Mouse (Mus musculus) T-helper 1 cell (primary cell): ENCODE measurements around the gene Rpl39.
"Not testable (repeated sequence)": the region's sequence is repeated elsewhere in the genome, so short reads cannot be mapped to it uniquely, and the experiment has no call there.

Experiments
- in situ Hi-C: fragments of 300-600 bp; cut with MboI, MseI; formaldehyde crosslinking; loops from one replicate; pipeline ENCODE4 v1.15.1; 2025; ENCODE audit warnings: high pct_unique_total_duplicates

The Rpl39 gene

DNA sequence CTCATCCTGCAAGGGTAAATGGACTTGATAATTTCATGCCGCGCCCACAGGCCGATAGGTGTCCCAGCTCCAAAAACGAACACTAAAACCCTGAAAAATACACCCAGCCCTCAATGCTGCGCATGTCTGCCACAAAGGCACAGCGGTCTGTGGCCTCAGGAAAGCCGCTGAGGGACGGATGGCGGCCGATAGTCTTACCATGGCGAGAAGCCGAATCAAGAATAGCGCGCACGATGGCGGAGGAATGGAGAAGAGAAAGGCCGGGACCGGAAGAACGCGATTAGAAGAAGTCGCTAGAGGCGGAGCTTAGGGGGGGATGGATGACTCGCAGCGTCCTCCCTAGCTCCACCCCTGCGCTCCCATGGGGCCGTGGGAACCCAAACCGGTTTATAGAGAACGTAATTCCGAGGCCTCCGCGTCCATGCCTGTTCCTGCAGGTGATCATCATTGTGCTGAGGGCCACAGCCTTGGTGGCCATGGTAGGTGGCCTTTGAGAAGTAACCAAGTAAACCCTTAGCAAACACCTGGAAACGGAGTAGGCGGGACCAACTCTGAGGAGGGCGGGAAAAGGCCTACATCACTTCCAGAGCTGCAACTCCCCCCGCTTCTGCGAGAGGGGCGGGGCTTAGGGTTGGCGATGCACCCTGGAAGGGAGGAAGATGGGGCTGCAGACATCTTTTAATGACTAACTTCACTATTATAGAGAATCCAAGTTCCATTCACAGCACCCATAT is at the start of gene Rpl39:
TSS of gene Rpl39 (minus strand) at position 476 of the 734 bp plus-strand sequence.
- in situ Hi-C loops: no loop called here

DNA sequence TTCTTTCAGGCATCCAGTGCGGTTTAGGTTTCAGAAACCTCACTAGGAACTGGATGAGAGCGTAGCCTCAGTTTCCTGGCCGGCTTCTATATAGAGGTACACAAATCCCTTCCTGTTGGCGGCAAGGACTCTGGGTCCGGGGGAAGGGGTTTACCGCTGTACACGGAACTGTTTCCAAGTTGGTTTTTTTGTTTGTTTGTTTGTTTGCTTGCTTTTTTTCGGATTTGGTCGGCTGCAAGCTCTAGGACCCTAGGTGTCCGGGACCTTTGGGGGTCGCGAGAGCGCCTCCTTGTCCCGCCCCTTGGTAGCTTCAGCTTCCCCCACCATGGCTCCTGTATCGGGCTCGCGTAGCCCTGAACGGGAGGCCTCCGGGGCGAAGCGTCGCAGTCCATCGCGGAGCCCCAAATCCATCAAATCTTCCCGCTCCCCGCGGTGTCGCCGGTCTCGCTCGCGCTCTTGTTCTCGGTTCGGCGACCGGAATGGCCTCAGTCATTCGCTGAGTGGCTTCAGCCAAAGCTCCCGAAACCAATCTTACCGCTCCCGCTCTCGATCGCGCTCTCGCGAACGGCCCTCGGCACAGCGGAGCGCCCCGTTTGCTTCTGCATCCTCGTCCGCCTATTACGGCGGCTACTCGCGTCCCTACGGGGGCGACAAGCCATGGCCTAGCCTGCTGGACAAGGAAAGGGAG is 41.6 kb upstream of the Rpl39 start, which contains the start of gene Nkap:
TSS of gene Nkap (plus strand) at position 125 of the 688 bp plus-strand sequence.
- in situ Hi-C loops: no loop called here

DNA sequence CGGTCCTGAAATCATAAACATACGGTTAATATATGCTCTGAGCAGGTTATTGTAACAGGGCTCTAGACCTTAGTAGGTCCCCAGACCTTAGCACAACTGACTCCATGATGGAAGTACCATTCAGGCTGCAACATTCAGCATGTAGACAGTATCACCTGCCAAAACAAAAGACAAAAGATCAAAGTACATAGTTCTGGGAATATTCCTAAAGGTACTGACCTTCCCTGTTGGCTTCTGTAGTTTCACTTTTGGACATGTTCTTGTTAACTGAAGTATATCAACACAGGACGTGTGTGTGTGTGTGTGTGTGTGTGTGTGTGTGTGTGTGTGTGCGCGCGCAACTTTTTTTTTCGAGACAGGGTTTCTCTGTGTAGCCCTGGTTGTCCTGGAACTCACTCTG is 40.3 kb upstream of the Rpl39 start:
- in situ Hi-C loops: no loop called here

DNA sequence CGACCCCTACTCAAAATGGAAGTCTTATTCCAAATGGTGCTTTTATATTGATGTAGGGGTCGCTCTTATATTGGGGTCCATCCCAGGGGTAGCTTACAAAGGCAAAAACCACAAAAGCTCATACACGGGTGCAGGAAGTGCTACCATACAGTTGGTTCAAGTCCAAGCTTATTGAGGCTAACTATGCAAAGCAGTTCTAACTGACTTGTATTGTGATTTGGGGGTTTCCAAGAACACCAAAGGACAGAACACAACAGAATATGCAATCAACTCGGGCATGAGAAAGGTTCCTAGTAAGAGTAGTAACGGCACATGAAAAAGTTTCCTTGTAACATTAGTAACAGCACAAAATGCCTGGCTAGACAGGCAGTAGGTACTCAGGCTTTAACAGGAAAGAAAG is 35.0 kb upstream of the Rpl39 start:
- in situ Hi-C loops: no loop called here

DNA sequence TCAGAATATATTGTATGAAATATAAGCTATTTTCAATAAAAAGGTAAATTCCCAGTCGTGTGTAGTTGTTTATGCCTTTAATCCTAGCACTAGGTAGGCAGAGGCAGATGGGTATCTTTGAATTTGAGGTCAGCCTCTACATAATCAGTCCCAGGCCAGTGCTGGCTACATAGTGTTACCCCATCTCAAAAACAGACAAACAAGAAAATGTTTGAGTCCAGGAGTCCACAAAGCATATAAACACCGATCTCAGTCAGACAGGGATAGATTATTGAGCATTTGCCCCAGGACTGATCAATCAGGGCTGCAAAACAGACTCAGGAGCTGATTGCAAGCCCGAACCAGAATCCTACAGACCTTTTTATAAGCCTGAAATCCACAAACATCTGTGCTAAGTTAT is 34.4 kb upstream of the Rpl39 start:
- in situ Hi-C loops: no loop called here

DNA sequence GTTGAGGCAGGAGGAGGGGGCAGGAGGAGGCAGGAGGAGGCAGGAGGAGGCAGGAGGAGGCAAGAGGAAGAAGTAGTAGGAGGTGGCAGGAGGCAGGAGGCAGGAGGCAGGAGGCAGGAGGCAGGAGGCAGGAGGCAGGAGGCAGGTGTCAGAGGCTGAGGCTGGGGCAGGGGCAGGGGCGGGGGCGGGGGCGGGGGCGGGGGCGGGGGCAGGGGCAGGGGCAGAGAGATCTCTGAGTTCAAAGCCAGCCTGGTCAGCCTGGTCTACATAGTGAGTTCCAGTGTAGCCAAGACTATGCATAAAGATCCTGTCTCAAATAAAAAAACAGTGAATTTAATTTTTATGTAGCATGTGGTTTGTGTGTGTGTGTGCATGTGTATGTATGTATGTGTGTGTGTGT is 31.9 kb upstream of the Rpl39 start:
- in situ Hi-C loops: no loop called here

- in situ Hi-C loops: no loop called here
Observed at GRCm38 (mm10) chrX:37110881-37111193, 25.6 kb upstream of the Rpl39 start.

DNA sequence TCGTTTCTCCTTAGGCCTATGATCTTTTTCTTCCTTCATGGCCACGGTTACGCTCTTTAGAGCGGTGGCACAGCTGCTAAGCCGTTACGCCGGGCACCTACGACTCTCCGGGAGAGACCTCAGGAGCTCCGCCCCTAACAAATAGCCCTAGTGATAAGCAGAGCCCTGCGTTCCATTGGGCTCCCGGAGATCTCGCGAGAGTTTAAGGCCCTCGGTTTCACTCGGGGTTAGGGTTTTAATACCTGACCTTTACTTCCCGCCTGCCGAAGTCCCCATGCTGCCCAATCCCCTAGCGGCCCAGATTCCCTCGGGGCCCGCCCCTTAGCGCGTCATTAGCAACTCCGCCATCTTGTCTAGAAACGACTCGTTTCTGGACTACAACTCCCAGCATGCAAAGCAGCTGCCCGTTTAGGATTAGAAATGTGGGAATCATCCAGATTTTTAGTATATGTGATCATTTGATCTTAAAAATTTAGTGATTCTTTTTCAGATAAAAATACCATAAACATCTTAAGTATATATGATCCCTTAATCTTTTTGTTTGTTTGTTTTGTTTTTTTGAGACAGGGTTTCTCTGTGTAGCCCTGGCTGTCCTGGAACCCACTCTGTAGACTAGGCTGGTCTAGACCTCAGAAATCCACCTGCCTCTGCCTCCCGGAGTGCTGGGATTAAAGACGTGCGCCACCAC is 25.1 kb upstream of the Rpl39 start, which contains the start of gene Upf3b:
TSS of gene Upf3b (minus strand) at position 130 of the 688 bp plus-strand sequence.
- in situ Hi-C loops: no loop called here

DNA sequence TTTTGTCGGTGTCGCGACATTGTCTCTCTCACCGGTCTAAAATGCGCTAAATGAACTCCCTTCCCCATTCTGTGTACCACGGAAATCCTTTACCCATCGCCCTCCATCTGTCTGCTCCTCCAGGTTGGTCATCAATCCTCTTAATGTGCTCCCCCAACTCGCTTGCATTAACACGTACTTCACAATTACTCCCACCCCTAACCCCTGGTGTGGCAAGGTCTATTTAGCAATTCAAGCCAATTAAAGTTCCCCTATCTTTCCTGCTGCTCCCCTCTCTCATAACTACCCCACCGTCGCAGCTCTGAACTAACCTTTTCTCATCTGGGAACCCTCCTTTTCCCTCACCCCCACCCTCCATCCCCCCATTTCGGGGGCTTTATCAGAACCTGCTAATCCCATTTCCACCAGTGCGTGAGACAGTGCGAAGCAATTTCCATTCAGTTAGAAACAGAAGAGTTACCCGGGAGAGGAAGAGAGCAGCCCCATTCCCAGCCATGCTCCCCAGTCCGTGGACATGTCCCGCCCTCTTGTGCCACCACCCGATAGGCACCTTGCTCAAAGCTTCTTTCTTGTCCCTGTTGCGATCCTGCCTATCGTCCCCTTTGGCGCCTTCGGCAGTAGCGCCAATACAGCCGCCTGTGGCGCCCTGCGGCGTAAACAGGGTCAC is 24.5 kb upstream of the Rpl39 start:
- in situ Hi-C loops: no loop called here

GRCm38 (mm10) chrX:37103826-37104225 is 18.6 kb upstream of the Rpl39 start:
- in situ Hi-C loops: no loop called here

DNA sequence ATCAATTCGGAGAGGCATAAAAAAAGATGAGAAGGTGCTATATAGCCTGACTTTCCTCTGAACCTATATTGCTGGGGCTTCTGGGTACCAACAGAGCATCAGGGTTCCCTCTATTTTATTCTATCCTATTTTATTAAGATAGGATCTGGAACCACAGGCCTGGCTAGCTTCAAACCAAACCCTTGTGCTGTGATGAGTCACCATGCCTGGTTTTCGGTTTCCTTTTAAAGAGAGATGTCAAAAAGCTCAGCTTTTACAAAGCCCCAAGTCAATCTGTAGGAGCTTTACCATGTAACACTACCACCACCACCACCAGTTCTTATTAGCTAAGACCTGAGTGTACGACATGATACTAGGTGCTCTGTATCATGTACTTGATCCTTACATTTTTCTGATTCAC is 13.5 kb upstream of the Rpl39 start:
- in situ Hi-C loops: no loop called here

DNA sequence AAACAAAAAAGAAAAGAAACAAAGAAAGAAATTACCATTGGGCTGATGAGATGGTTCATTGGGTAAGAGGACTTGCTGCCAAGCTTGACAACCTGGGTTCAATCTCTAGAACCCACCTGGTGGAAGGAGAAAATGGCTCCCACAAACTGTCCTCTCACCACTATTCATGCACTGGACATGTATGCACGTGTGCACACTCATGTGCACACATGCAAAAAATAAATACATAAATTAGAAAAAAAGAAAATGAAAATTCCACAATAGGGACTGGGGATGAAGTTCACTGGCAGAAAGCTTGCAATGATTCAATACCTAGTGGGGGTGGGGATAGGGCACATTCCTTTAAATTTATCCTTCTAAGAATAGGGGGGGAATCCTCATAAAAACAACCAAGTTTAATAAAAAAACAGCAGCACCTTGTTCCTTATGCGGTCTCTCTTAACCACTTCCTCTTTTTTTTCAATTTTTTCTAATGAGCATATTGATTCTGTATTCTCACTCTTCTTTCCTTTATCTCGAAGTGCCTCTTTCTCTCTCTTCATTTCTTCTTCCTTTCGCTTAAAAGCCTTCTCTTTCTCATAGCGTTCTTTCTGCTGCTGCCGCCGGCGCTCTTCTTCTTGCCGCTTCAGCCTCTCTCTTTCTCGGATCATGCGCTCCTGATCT is 10.0 kb upstream of the Rpl39 start:
- in situ Hi-C loops: no loop called here

GRCm38 (mm10) chrX:37091457-37091856 is 6.3 kb upstream of the Rpl39 start:
- in situ Hi-C loops: no loop called here

GRCm38 (mm10) chrX:37088778-37089177 is 3.6 kb upstream of the Rpl39 start:
- in situ Hi-C loops: no loop called here

DNA sequence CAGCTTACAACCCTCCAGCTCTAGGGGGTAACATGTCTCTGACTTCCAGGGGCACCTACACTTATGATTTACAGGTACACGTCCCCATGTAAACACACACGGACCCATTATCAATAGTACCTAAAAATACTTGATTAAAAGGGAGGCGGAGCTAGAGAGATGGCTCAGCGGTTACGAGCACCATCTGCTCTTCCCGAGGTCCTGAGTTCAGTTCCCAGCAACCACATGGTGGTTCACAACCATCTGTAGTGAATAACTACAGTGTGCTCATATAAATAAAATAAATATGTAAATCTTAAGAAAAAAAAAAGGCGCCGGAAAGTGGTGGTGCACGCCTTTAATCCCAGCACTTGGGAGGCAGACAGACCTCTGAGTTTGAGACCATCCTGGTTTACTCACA is 463 bp upstream of the Rpl39 start:
- in situ Hi-C loops: no loop called here

- in situ Hi-C loops: no loop called here
Observed at GRCm38 (mm10) chrX:37084318-37084926, 780 bp downstream of the Rpl39 start.

GRCm38 (mm10) chrX:37081194-37081593 is 4.0 kb downstream of the Rpl39 start:
- in situ Hi-C loops: no loop called here

DNA sequence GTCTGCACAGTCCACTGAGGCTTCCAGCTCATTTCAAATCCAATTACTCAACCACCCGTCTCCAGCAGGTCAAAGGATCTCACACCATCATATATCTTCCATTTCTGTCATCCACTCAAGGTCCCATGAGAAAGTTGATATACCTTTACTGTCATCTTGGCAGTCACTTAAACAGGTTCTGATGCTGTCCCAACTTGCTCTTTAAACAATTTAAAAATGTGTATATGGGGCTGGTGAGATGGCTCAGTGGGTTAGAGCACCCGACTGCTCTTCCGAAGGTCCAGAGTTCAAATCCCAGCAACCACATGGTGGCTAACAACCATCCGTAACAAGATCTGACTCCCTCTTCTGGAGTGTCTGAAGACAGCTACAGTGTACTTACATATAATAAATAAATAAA is 4.9 kb downstream of the Rpl39 start:
- in situ Hi-C loops: not testable (repeated sequence)

DNA sequence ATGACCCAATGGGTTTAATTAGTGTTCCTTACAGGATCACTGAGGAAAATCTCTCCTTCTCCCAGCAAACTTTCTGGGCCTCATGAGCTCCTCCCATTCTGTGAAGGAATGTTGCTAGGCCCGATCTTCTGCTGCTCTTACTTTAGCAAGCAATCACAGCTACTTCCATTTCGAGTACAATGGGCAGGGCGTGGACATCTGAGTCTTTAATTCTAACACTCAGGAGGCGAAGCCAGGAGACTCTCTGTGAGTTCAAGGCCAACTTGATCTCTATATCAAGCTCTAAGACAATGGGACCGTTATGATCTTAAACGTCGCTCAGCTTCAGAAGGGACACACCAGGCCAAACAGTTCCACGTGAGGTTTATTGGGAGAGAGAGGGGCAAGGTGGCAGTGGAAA is 8.6 kb downstream of the Rpl39 start:
- in situ Hi-C loops: no loop called here

GRCm38 (mm10) chrX:37074262-37074892 is 10.8 kb downstream of the Rpl39 start:
- in situ Hi-C loops: no loop called here

DNA sequence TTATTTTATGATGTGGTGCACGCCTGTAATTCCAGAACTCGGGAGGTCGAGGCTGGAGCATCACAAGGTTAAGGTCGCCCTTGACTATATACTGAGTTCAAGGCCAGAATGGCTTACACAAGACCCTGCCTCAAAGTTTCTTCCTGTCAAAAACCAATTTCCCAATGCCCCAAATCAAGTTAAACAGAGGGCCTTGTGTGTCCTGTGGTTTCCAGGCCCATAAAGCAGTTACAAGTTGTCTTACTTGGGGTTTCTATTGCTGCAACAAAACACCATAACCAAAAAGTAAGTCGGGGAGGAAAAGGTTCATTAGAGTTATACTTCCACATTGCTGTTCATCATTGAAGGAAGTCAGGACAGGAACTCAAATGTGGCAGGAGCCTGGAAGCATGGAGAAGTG is 16.4 kb downstream of the Rpl39 start:
- in situ Hi-C loops: no loop called here
